Mouse (Mus musculus) heart, embryonic 12.5 days (tissue): ENCODE data around the gene Csnk1g2. TPM values are rescaled to one million over a fixed set of nuclear protein-coding genes. Genes with fewer than 3 reads are reported as not detected.

ENCODE experiments used
- ATAC-seq: fragments of 200-750 bp; cut with Nextera tagmentation; 2 replicates; pipeline ENCODE4 v1.8.0; 2017; ENCODE audit warnings: moderate TSS enrichment, moderate library complexity; ENCODE audit not compliant: insufficient number of reproducible peaks, low FRiP score
- H3K27ac ChIP-seq: fragments of 300-500 bp; sonication (generic); 2 replicates; pipeline ENCODE4 v1.5.1; 2016; ENCODE audit warnings: mild to moderate bottlenecking, moderate library complexity; ENCODE audit not compliant: poor library complexity, severe bottlenecking
- H3K27me3 ChIP-seq: fragments of 300-500 bp; sonication (generic); replicated peaks from 2 replicates; pipeline ENCODE4 v1.6.1; 2016; ENCODE audit warnings: mild to moderate bottlenecking, moderate library complexity
- H3K36me3 ChIP-seq: fragments of 300-500 bp; sonication (generic); 2 replicates; pipeline ENCODE4 v1.6.1; 2016; ENCODE audit warnings: mild to moderate bottlenecking, moderate library complexity
- H3K4me1 ChIP-seq: fragments of 300-500 bp; sonication (generic); replicated peaks from 2 replicates; pipeline ENCODE4 v1.6.1; 2016; ENCODE audit warnings: mild to moderate bottlenecking
- H3K4me2 ChIP-seq: fragments of 300-500 bp; sonication (generic); 2 replicates; pipeline ENCODE4 v1.6.1; 2016; ENCODE audit warnings: mild to moderate bottlenecking, moderate library complexity
- H3K4me3 ChIP-seq: fragments of 300-500 bp; sonication (generic); 2 replicates; pipeline ENCODE4 v1.5.1; 2016; ENCODE audit warnings: mild to moderate bottlenecking
- H3K9ac ChIP-seq: fragments of 300-500 bp; sonication (generic); 2 replicates; pipeline ENCODE4 v1.6.1; 2016; ENCODE audit warnings: mild to moderate bottlenecking, moderate library complexity
- H3K9me3 ChIP-seq: fragments of 300-500 bp; sonication (generic); replicated peaks from 2 replicates; pipeline ENCODE4 v1.6.1; 2016; ENCODE audit warnings: mild to moderate bottlenecking, moderate library complexity
- WGBS: fragments of 180-500 bp; shearing (Covaris S2); methylation state at CpG from one replicate; pipeline ENCODE4 v1.1.7; 2016; 5-methylcytosine and 5-hydroxymethylcytosine counted together
- microRNA-seq: library from miRNA; unstranded; fragments of <30 nt; microRNA quantifications from one replicate; pipeline ENCODE4, GENCODE M21; 2017
- polyA plus RNA-seq: library from polyadenylated mRNA; unstranded; fragments of >200 nt; fragmentation: Nextera tagmentation; extraction: Ambion mirVana; gene quantifications from 2 replicates; pipeline ENCODE4 v1.2.1, GENCODE M21; 2016

The Csnk1g2 gene
- polyA plus RNA-seq, 1 experiment from 2014 or later = 131 TPM

DNA sequence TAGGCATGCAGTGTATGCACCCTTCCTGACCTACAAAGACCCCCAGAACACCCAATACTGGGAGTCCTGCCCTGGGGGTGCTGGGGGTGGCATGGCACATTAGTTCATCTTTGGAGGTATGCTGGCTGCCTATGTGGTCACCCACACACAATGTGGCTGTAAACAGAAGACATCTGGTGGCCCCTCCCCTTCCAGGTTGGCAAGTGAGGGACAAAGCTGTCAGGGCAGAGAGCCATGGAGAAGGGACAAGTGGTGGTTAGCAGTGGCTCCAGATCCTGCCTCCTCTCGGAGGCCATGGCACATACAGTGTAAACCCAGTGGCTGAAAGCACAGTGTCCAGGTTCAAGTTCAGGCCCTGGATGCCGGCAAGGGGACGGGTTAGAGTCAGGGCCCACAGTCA is 64.0 kb downstream of the Csnk1g2 start:
- Histone ChIP-seq H3K9ac (no peak overlapping the region), H3K4me3 (no peak overlapping the region), H3K27ac (no peak overlapping the region), H3K27me3 (no peaks in the 10 kb centered on the region), H3K9me3 (no peaks in the 10 kb centered on the region), H3K36me3 (peaks cover 67% of the 10 kb centered on the region), H3K4me2 (no peak overlapping the region), H3K4me1 (no peaks in the 10 kb centered on the region)
- WGBS = 91% methylated on average over 3 of the region's 3 CpGs
- no peak for ATAC-seq

DNA sequence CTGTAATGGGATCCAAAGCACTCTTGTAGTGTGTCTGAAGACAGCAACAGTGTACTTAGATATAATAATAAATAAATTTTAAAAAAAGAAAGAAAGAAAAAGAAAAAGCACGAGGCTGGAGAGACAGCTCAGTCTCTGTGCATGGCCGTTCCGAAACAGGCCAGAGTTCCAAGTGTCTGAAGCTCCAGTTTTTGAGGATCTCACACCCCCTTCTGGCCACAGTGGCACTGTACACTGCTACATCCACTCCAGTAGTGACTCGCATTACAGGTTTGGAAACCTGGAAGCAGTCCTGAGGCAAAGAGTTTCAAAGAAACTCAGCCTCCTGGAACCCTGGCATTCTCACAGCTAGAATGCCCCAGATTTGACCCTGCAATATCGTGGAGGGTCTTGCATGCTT is 65.2 kb downstream of the Csnk1g2 start:
- H3K4me2 ChIP-seq = no peak overlapping the region
- H3K27ac ChIP-seq = no peak overlapping the region
- H3K36me3 ChIP-seq = peaks cover 70% of the 10 kb centered on the region
- no peak overlapping the region for H3K4me3 ChIP-seq
- peak; percentile 58; the same call in 1 of the 2 replicates for ATAC-seq
- H3K9ac ChIP-seq = no peak overlapping the region
- no peaks in the 10 kb centered on the region for H3K27me3 ChIP-seq
- 0 out of 2 replicates have a peak, but pooled peaks cover 3% of the 10 kb centered on the region for H3K4me1 ChIP-seq
- H3K9me3 ChIP-seq = no peaks in the 10 kb centered on the region
- 51% methylated on average over 5 of the region's 5 CpGs for WGBS

Small RNA genes lying within 50 kb of the gene (microRNA-seq; reads per million reads assigned to microRNA genes)
- gene Mir6912 = not detected

Other genes starting within 250 kb of the Csnk1g2 start
- 6.1 and 6.2 TPM in 2 replicates for gene Mex3d, start 235.2 kb upstream of the Csnk1g2 start, polyA plus RNA-seq
- gene Mbd3, start 223.3 kb upstream of the Csnk1g2 start, polyA plus RNA-seq = 176 and 181 TPM in 2 replicates
- 951 and 1,026 TPM in 2 replicates for gene Uqcr11, start 216.0 kb upstream of the Csnk1g2 start, polyA plus RNA-seq
- gene Tcf3, start 189.2 kb upstream of the Csnk1g2 start, polyA plus RNA-seq = 85.8 and 89.4 TPM in 2 replicates
- gene Onecut3, start 128.0 kb upstream of the Csnk1g2 start, polyA plus RNA-seq = not detected in 2 replicates
- 0.05 and 0.17 TPM in 2 replicates for gene Atp8b3, start 83.7 kb upstream of the Csnk1g2 start, polyA plus RNA-seq
- gene Rexo1, start 61.3 kb upstream of the Csnk1g2 start, polyA plus RNA-seq = 21.5 and 22.2 TPM in 2 replicates
- 7.9 and 8.5 TPM in 2 replicates for gene Klf16, start 45.5 kb upstream of the Csnk1g2 start, polyA plus RNA-seq
- gene Abhd17a, start 32.5 kb upstream of the Csnk1g2 start, polyA plus RNA-seq = 99.4 and 105 TPM in 2 replicates
- 67.4 and 70.0 TPM in 2 replicates for gene Scamp4, start 20.0 kb upstream of the Csnk1g2 start, polyA plus RNA-seq
- gene Adat3, start 20.0 kb upstream of the Csnk1g2 start, polyA plus RNA-seq = 3.5 and 4.1 TPM in 2 replicates
- gene Gm49322, start 16.8 kb upstream of the Csnk1g2 start, polyA plus RNA-seq = 2.4 and 2.6 TPM in 2 replicates
- gene Btbd2, start 34.2 kb downstream of the Csnk1g2 start, polyA plus RNA-seq = 64.9 and 65.7 TPM in 2 replicates
- gene Mknk2, start 55.3 kb downstream of the Csnk1g2 start, polyA plus RNA-seq = 99.6 and 102 TPM in 2 replicates
- 34.8 and 38.1 TPM in 2 replicates for gene Mob3a, start 79.1 kb downstream of the Csnk1g2 start, polyA plus RNA-seq
- gene Izumo4, start 79.3 kb downstream of the Csnk1g2 start, polyA plus RNA-seq = 13.2 and 18.4 TPM in 2 replicates
- 56.5 and 58.9 TPM in 2 replicates for gene Ap3d1, start 119.4 kb downstream of the Csnk1g2 start, polyA plus RNA-seq
- gene Dot1l, start 132.4 kb downstream of the Csnk1g2 start, polyA plus RNA-seq = 25.7 and 30.9 TPM in 2 replicates
- gene Sf3a2, start 175.4 kb downstream of the Csnk1g2 start, polyA plus RNA-seq = 51.2 and 58.3 TPM in 2 replicates
- gene Plekhj1, start 175.8 kb downstream of the Csnk1g2 start, polyA plus RNA-seq = 82.4 and 83.2 TPM in 2 replicates
- gene Amh, start 182.4 kb downstream of the Csnk1g2 start, polyA plus RNA-seq = 0.14 and 0.23 TPM in 2 replicates
- 6.1 and 6.7 TPM in 2 replicates for gene Jsrp1, start 190.7 kb downstream of the Csnk1g2 start, polyA plus RNA-seq
- 1,577 and 1,597 TPM in 2 replicates for gene Oaz1, start 203.8 kb downstream of the Csnk1g2 start, polyA plus RNA-seq
- gene Lingo3, start 221.2 kb downstream of the Csnk1g2 start, polyA plus RNA-seq = 0.46 and 0.54 TPM in 2 replicates
- 177 and 182 TPM in 2 replicates for gene Lsm7, start 232.4 kb downstream of the Csnk1g2 start, polyA plus RNA-seq
- gene Sppl2b, start 232.4 kb downstream of the Csnk1g2 start, polyA plus RNA-seq = 34.8 and 35.2 TPM in 2 replicates
- gene Tmprss9, start 249.0 kb downstream of the Csnk1g2 start, polyA plus RNA-seq = not detected in 2 replicates